Comparison of ENCODE assay signal across 9 mouse cellular contexts in genomic region chr15:17195439-17195838, GRCm38 (mm10).
A peak's percentile ranks its signal among the peaks of the same experiment; 100 is the strongest.
DNase-seq lines count a peak whose midpoint lies in the region; ATAC-seq lines count a peak whose summit lies in the region.
"Had no signal": no experiment of that assay in that cellular context is flagged by ENCODE, and none has a peak within 500 bp of the region (broad histone marks: within the 10 kb centered on the region; RNA-seq: fewer than 3 reads in every experiment).

No protein-coding gene starts in this region.

- no peak overlapping the region for H3K27ac ChIP-seq in hindbrain, embryonic 10.5 days
- no peak overlapping the region for H3K27ac ChIP-seq in hindbrain, embryonic 12.5 days
- H3K27ac ChIP-seq: embryonic facial prominence, embryonic 12.5 days had no signal

- no peaks in the 10 kb centered on the region for H3K36me3 ChIP-seq in hindbrain, embryonic 10.5 days
- no peaks in the 10 kb centered on the region for H3K36me3 ChIP-seq in hindbrain, embryonic 12.5 days
- H3K36me3 ChIP-seq: embryonic facial prominence, embryonic 12.5 days had no signal

- H3K9ac ChIP-seq in hindbrain, embryonic 12.5 days: no peak overlapping the region
- H3K9ac ChIP-seq: embryonic facial prominence, embryonic 12.5 days had no signal

- peak; percentile 42 for DNase-seq in hindbrain, embryonic 10.5 days (ENCODE audit: low spot score)
- peak; percentile 53 for DNase-seq in 416B (ENCODE audit: low read depth)
- DNase-seq in brain, adult 2 months (ENCODE audit: low read depth, low spot score): peak; percentile 41
- DNase-seq in layer of hippocampus, adult 9-11 months: peak; percentile 1
- no peak for DNase-seq in spleen, postnatal 4 days (ENCODE audit: low spot score in 2 of 2)
- no peak for DNase-seq in gastrocnemius, adult 18-20 months (ENCODE audit: low spot score)

- H3K27me3 ChIP-seq in hindbrain, embryonic 10.5 days (ENCODE audit: insufficient read depth, poor library complexity, severe bottlenecking): no peaks in the 10 kb centered on the region
- H3K27me3 ChIP-seq in hindbrain, embryonic 12.5 days: no peaks in the 10 kb centered on the region
- H3K27me3 ChIP-seq: embryonic facial prominence, embryonic 12.5 days had no signal

- no peaks in the 10 kb centered on the region for H3K9me3 ChIP-seq in hindbrain, embryonic 10.5 days
- no peaks in the 10 kb centered on the region for H3K9me3 ChIP-seq in hindbrain, embryonic 12.5 days (replicated peaks)
- H3K9me3 ChIP-seq: embryonic facial prominence, embryonic 12.5 days had no signal

- WGBS in hindbrain, embryonic 10.5 days: 57% methylated on average over 5 of the region's 5 CpGs
- 55% methylated on average over 5 of the region's 5 CpGs for WGBS in hindbrain, embryonic 12.5 days

- H3K4me3 ChIP-seq in hindbrain, embryonic 10.5 days: no peak overlapping the region
- no peak overlapping the region for H3K4me3 ChIP-seq in hindbrain, embryonic 12.5 days
- H3K4me3 ChIP-seq: embryonic facial prominence, embryonic 12.5 days had no signal

- no peak for ATAC-seq in hindbrain, embryonic 12.5 days (ENCODE audit: low FRiP score)
- ATAC-seq in CD4-positive, CD25-positive, alpha-beta regulatory T cell, adult 4 months: no peak

- H3K4me2 ChIP-seq in hindbrain, embryonic 12.5 days (replicated peaks): no peak overlapping the region
- H3K4me2 ChIP-seq: embryonic facial prominence, embryonic 12.5 days had no signal

- H3K4me1 ChIP-seq in hindbrain, embryonic 10.5 days (replicated peaks): no peaks in the 10 kb centered on the region
- no peaks in the 10 kb centered on the region for H3K4me1 ChIP-seq in hindbrain, embryonic 12.5 days
- H3K4me1 ChIP-seq: embryonic facial prominence, embryonic 12.5 days had no signal

Comparison
In these comparisons a context has a peak if more than half of its experiments do, and no peak if none do; other contexts are left out.
1. DNase-seq: peak in hindbrain, embryonic 10.5 days (single experiment), 416B (single experiment), brain, adult 2 months (single experiment) and layer of hippocampus, adult 9-11 months (single experiment); none in spleen, postnatal 4 days (0 of 2) and gastrocnemius, adult 18-20 months (single experiment).